Mouse (Mus musculus): Measurements from ENCODE around the gene Atf4.

The Atf4 gene

DNA sequence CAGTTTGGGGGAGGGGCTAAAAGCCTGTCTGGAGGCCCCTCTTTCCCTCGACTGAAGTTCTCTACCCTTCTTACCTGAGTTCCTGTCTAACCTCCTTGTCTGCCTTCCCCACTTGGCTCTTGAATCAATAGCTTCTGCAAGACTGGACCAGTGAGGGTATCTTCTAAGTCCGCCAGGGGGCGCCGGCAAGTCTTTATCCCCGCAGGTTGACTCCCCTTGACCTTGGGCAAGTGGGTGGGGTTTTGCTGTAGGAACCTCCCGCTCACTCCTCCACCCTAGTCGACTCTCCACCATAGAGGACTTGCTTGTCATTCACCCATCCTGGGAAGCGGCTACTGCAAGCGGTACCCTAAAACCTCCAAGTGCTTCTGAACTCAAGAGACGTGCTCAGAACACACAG lies 34.5 kb downstream of the Atf4 start:
- DNase-seq: peak; percentile 88

DNA sequence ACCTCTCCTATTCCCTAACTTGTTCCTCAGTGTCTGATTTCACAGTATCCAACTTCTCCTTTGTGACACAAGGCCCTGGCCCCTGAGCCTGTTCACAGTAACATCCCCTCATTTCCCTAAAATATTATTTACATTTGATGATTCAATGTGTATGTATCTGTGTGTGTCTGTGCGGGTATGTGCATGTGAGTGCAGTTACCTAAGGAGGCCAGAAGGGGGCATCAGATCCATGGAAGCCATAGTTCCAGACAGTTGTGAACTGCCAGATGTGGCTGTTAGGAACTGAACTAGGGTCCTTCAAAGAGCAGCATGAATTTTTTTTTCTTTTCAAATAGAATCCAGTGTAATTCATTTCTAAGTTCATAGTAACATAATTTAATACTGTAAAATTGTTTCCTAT lies 42.2 kb downstream of the Atf4 start:
- no peak for DNase-seq

- DNase-seq: no peak
Observed at GRCm38 (mm10) chr15:80303779-80304178, 48.8 kb downstream of the Atf4 start.

DNA sequence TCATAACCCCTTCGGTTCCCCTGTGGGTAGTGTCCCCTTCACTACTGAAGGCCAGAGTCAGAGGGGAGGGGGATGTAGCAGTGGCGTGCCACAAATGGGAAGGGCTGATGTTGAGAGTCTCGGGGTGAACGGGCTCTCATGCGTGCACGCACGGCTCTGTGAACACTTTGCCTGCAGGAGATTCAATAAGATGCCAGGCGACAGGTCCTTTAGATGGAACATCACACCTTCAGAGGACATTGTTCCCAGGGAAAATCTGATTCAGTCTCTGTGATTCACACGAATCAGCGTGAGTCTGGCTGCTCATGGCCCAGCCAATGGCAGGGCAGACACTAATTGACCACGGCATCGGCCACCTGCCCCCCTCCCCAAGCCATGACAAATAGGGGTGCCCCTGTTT lies 49.2 kb downstream of the Atf4 start:
- no peak for DNase-seq

DNA sequence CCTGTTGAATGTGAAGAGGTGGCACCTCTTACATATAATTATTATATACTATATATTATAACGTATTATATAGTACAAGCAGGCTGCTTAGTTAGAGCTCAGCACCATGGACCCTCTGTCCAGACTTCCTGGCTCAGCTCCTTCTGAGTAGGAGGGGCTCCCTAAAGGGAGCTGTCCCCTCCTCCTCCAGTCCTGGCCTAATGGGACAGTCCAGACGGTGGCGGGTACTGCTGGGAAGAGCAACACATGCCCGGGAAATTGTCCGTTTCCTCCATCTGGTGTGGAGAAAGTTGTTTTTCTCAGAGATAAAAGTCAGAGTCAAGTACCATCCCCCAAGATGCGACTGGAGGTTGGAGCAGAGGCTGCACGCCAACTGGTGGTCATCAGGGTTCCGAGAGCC lies 51.2 kb downstream of the Atf4 start:
- peak; percentile 73 for DNase-seq

Measured in cerebellum, adult 9-10 months (tissue).